Comparison of ENCODE assay signal across 19 mouse cellular contexts in the genomic region with DNA sequence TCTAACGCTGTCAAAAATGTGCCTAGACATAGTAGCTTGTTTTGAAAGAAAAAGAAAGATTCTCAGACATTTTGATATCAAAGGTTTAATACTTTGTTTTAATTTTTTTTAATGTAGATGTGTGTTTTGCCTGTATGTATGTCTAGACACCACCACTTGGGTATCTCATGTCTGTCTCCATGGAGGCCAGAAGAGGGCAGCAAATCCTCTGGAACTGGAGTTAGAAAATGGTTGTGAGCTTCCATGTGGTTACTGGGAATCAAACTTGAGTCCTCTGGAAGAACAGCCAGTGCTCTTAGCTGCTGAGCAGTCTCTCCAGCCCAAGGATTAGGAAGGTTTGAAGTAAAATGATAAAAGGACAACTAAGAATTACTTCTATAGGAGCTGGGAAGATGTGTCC. TPM values are rescaled to one million over a fixed set of nuclear protein-coding genes. Genes with fewer than 3 reads are reported as not detected.
A peak's percentile ranks its signal among the peaks of the same experiment; 100 is the strongest.
DNase-seq lines count a peak whose midpoint lies in the region; ATAC-seq and TF ChIP-seq lines count a peak whose summit lies in the region.
"Had no signal": no experiment of that assay in that cellular context is flagged by ENCODE, and none has a peak within 500 bp of the region (broad histone marks: within the 10 kb centered on the region; RNA-seq: fewer than 3 reads in every experiment).

No protein-coding gene starts in this region.

- no peak overlapping the region for H3K4me3 ChIP-seq in layer of hippocampus, adult 2 months
- H3K4me3 ChIP-seq in midbrain, postnatal 0 days (ENCODE audit: low read depth, low read length) = no peak overlapping the region
- no peak overlapping the region for H3K4me3 ChIP-seq in midbrain, embryonic 16.5 days (ENCODE audit: low read depth, low read length)
- H3K4me3 ChIP-seq in limb, embryonic 10.5 days = no peak overlapping the region
- H3K4me3 ChIP-seq: forebrain, embryonic 12.5 days; limb, embryonic 15.5 days; midbrain, embryonic 13.5 days had no signal

- peaks cover 56% of the 10 kb centered on the region for H3K36me3 ChIP-seq in midbrain, postnatal 0 days (ENCODE audit: insufficient read depth, low read length)
- H3K36me3 ChIP-seq in midbrain, embryonic 16.5 days (ENCODE audit: control insufficient read depth, insufficient read depth, low read length) = peaks cover 41% of the 10 kb centered on the region
- peaks cover 98% of the 10 kb centered on the region for H3K36me3 ChIP-seq in limb, embryonic 10.5 days

- H3K4me1 ChIP-seq in midbrain, postnatal 0 days (ENCODE audit: insufficient read depth, low read length) = no peaks in the 10 kb centered on the region
- H3K4me1 ChIP-seq in midbrain, embryonic 16.5 days (ENCODE audit: control insufficient read depth, insufficient read depth, low read length) = no peaks in the 10 kb centered on the region
- no peaks in the 10 kb centered on the region for H3K4me1 ChIP-seq in limb, embryonic 10.5 days
- H3K4me1 ChIP-seq: forebrain, embryonic 12.5 days; limb, embryonic 15.5 days; midbrain, embryonic 13.5 days had no signal

- H3K9ac ChIP-seq in midbrain, postnatal 0 days (replicated peaks; ENCODE audit: low read length, poor library complexity, severe bottlenecking) = no peak overlapping the region
- no peak overlapping the region for H3K9ac ChIP-seq in midbrain, embryonic 16.5 days (ENCODE audit: low read depth, low read length)
- H3K9ac ChIP-seq: forebrain, embryonic 12.5 days; limb, embryonic 15.5 days; midbrain, embryonic 13.5 days had no signal

- no peak overlapping the region for H3K27ac ChIP-seq in layer of hippocampus, adult 2 months
- no peak overlapping the region for H3K27ac ChIP-seq in midbrain, postnatal 0 days (ENCODE audit: low read depth, low read length)
- H3K27ac ChIP-seq in midbrain, embryonic 16.5 days (ENCODE audit: low read length) = no peak overlapping the region
- no peak overlapping the region for H3K27ac ChIP-seq in limb, embryonic 10.5 days
- H3K27ac ChIP-seq: forebrain, embryonic 12.5 days; limb, embryonic 15.5 days; macrophage; midbrain, embryonic 13.5 days had no signal

- no peak for ATAC-seq in midbrain, postnatal 0 days (ENCODE audit: low FRiP score)
- ATAC-seq in midbrain, embryonic 16.5 days = no peak
- ATAC-seq: hindbrain, embryonic 16.5 days; midbrain, embryonic 13.5 days had no signal

- TF ChIP-seq CTCF in layer of hippocampus, adult 2 months (conservative IDR thresholded peaks at IDR 0.05) = peak; percentile 59
- TF ChIP-seq CTCF in midbrain, postnatal 0 days (IDR thresholded peaks at IDR 0.05) = peak; percentile 48

- H3K4me2 ChIP-seq in midbrain, postnatal 0 days (ENCODE audit: low read depth, low read length, poor library complexity, severe bottlenecking) = no peak overlapping the region
- no peak overlapping the region for H3K4me2 ChIP-seq in midbrain, embryonic 16.5 days (ENCODE audit: low read length)
- H3K4me2 ChIP-seq: forebrain, embryonic 12.5 days; limb, embryonic 15.5 days; midbrain, embryonic 13.5 days had no signal

- peak; percentile 28 for DNase-seq in embryo, embryonic 10 days (ENCODE audit: low spot score)
- DNase-seq in embryo, embryonic 9.5 days (ENCODE audit: extremely low spot score) = no peak
- no peak for DNase-seq in layer of hippocampus, adult 2 months (ENCODE audit: low spot score in 2 of 2)
- no peak for DNase-seq in layer of hippocampus, adult 8-10 months (ENCODE audit: low spot score in 2 of 2)
- DNase-seq in midbrain, postnatal 0 days (ENCODE audit: low spot score) = no peak
- DNase-seq in limb, embryonic 10.5 days (ENCODE audit: low spot score) = no peak
- DNase-seq in T-cell, adult 2 months (ENCODE audit: low spot score) = no peak
- DNase-seq: cerebellum, postnatal 25 days; kidney, adult 9 months; right cerebral cortex, postnatal 14 days had no signal

- H3K9me3 ChIP-seq in midbrain, postnatal 0 days (ENCODE audit: low read length) = no peaks in the 10 kb centered on the region
- no peaks in the 10 kb centered on the region for H3K9me3 ChIP-seq in midbrain, embryonic 16.5 days (replicated peaks; ENCODE audit: control insufficient read depth, low read length, poor library complexity, severe bottlenecking)
- no peaks in the 10 kb centered on the region for H3K9me3 ChIP-seq in limb, embryonic 10.5 days (replicated peaks)
- H3K9me3 ChIP-seq: forebrain, embryonic 12.5 days; limb, embryonic 15.5 days; midbrain, embryonic 13.5 days had no signal

- no peaks in the 10 kb centered on the region for H3K27me3 ChIP-seq in midbrain, postnatal 0 days (ENCODE audit: insufficient read depth, low read length)
- H3K27me3 ChIP-seq in midbrain, embryonic 16.5 days (ENCODE audit: control insufficient read depth, insufficient read depth, low read depth, low read length) = no peaks in the 10 kb centered on the region
- H3K27me3 ChIP-seq in limb, embryonic 10.5 days (ENCODE audit: low read depth, poor library complexity, severe bottlenecking) = no peaks in the 10 kb centered on the region
- H3K27me3 ChIP-seq: forebrain, embryonic 12.5 days; limb, embryonic 15.5 days; midbrain, embryonic 13.5 days had no signal

- 91% methylated on average over 1 of the region's 1 CpGs for WGBS in midbrain, postnatal 0 days
- WGBS in midbrain, embryonic 16.5 days = 96% methylated on average over 1 of the region's 1 CpGs
- WGBS in limb, embryonic 10.5 days = 83% methylated on average over 1 of the region's 1 CpGs

RNA-seq across cellular contexts. Expression of a gene that starts 10.1 kb away (rescaled TPM):
- total RNA-seq in layer of hippocampus, adult 2 months (2021) = 10 to 100 TPM; 36.1 to 41.4 TPM
- 10 to 100 TPM; 35.7 to 50.2 (median 43.4) TPM for total RNA-seq in layer of hippocampus, adult 8-10 months (2022)
- total RNA-seq in midbrain, postnatal 0 days (2014; rRNA removed) = 41.5 and 63.6 TPM in 2 replicates
- polyA plus RNA-seq in midbrain, postnatal 0 days (2015; fragmentation: Nextera tagmentation; extraction: Ambion mirVana) = 45.9 and 48.0 TPM in 2 replicates
- polyA plus RNA-seq in midbrain, embryonic 16.5 days (2015; fragmentation: Nextera tagmentation; extraction: Ambion mirVana) = 74.0 and 80.4 TPM in 2 replicates
- polyA plus RNA-seq in limb, embryonic 10.5 days (2016; fragmentation: Nextera tagmentation; extraction: Ambion mirVana) = 96.3 and 109 TPM in 2 replicates

RNA-seq across cellular contexts. Expression of a gene that starts 13.0 kb away (rescaled TPM):
- total RNA-seq in layer of hippocampus, adult 2 months (2021) = 10 to 100 TPM; 51.6 to 62.1 TPM
- 10 to 100 TPM; 52.8 to 59.9 (median 54.6) TPM for total RNA-seq in layer of hippocampus, adult 8-10 months (2022)
- 104 and 116 TPM in 2 replicates for total RNA-seq in midbrain, postnatal 0 days (2014; rRNA removed)
- 213 and 236 TPM in 2 replicates for polyA plus RNA-seq in midbrain, postnatal 0 days (2015; fragmentation: Nextera tagmentation; extraction: Ambion mirVana)
- polyA plus RNA-seq in midbrain, embryonic 16.5 days (2015; fragmentation: Nextera tagmentation; extraction: Ambion mirVana) = 177 and 184 TPM in 2 replicates
- polyA plus RNA-seq in limb, embryonic 10.5 days (2016; fragmentation: Nextera tagmentation; extraction: Ambion mirVana) = 196 and 200 TPM in 2 replicates

RNA-seq across cellular contexts. Expression of a gene that starts 38.6 kb away (rescaled TPM):
- total RNA-seq in layer of hippocampus, adult 2 months (2021) = not detected
- not detected for total RNA-seq in layer of hippocampus, adult 8-10 months (2022)
- total RNA-seq in midbrain, postnatal 0 days (2014; rRNA removed) = 0.22 TPM in 1 of 2 replicates, not detected in the other
- 0.04 TPM in 1 of 2 replicates, not detected in the other for polyA plus RNA-seq in midbrain, postnatal 0 days (2015; fragmentation: Nextera tagmentation; extraction: Ambion mirVana)
- not detected in 2 replicates for polyA plus RNA-seq in midbrain, embryonic 16.5 days (2015; fragmentation: Nextera tagmentation; extraction: Ambion mirVana)
- not detected in 2 replicates for polyA plus RNA-seq in limb, embryonic 10.5 days (2016; fragmentation: Nextera tagmentation; extraction: Ambion mirVana)
- total RNA-seq: adrenal gland, postnatal 4 days; left cerebral cortex, postnatal 10 days had no signal
- polyA plus RNA-seq: forebrain, embryonic 12.5 days; hindbrain, embryonic 16.5 days; macrophage; midbrain, embryonic 13.5 days; neural tube, embryonic 11.5 days had no signal
